ENCODE assay signal across 15 mouse cellular contexts in the genomic region with DNA sequence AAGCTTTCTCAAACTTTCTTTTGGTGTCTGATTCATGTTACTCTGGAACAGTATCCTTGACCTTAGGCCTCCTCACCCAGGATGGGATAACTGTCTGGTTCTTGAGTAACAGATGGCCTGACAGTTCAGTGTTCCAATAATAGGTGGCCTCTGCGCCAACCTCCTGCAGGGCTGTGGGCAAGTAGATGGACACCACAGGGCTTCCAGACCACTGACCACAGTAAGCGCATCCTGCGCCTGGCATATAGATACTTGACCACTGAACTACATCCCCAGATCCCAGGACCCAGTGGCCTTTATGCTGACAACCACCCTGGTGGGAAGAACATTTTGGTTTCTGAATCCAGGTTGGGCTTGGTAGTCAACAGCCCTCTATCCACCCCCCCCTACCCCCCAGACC.
"Had no signal": no experiment of that assay in that cellular context is flagged by ENCODE, and none has a peak within 500 bp of the region (broad histone marks: within the 10 kb centered on the region; RNA-seq: fewer than 3 reads in every experiment).

No protein-coding gene starts in this region.

- H3K4me3 ChIP-seq: layer of hippocampus, adult 2 months; liver, embryonic 13.5 days; midbrain, embryonic 12.5 days; myocyte; neural tube, embryonic 13.5 days had no signal

- H3K36me3 ChIP-seq: liver, embryonic 13.5 days had no signal

- DNase-seq: layer of hippocampus, adult 9-11 months; liver, embryonic 13.5 days; lung, adult 2 months; lung, postnatal 14 days; lung, postnatal 4 days; thymus, adult 2 months; thymus, postnatal 14 days; thymus, postnatal 4 days had no signal

- H3K9ac ChIP-seq: liver, embryonic 13.5 days; midbrain, embryonic 12.5 days; neural tube, embryonic 13.5 days had no signal

- H3K27ac ChIP-seq: kidney, postnatal 0 days; layer of hippocampus, adult 2 months; liver, embryonic 13.5 days; midbrain, embryonic 12.5 days; neural tube, embryonic 13.5 days; stomach, postnatal 0 days had no signal

- H3K27me3 ChIP-seq: liver, embryonic 13.5 days; neural tube, embryonic 13.5 days had no signal

- ATAC-seq: midbrain, embryonic 16.5 days had no signal

- H3K9me3 ChIP-seq: liver, embryonic 13.5 days; midbrain, embryonic 12.5 days; neural tube, embryonic 13.5 days had no signal

- H3K4me2 ChIP-seq: liver, embryonic 13.5 days; midbrain, embryonic 12.5 days; neural tube, embryonic 13.5 days had no signal
